In genomic region chr7:66230638-66231550, GRCm38 (mm10) we compare ENCODE assay signal across 8 mouse cellular contexts.
DNase-seq lines count a peak whose midpoint lies in the region; ATAC-seq and TF ChIP-seq lines count a peak whose summit lies in the region.

No protein-coding gene starts in this region.

- no peak for TF ChIP-seq CTCF in lung, postnatal 0 days (IDR thresholded peaks at IDR 0.05)
- no peak for TF ChIP-seq CTCF in lung, adult 2 months (IDR thresholded peaks at IDR 0.05; ENCODE audit: insufficient read depth, low read length)
- TF ChIP-seq CTCF in gastrocnemius, adult 2 months (IDR thresholded peaks at IDR 0.05) = no peak

- peak; percentile 51 for ATAC-seq in lung, postnatal 0 days
- ATAC-seq in activated CD4-positive, CD25-positive, alpha-beta regulatory T cell, adult 4 months = no peak

- TF ChIP-seq POLR2A in lung, adult 2 months (IDR thresholded peaks at IDR 0.05; ENCODE audit: borderline replicate concordance, extremely low read depth, low read depth, low read length) = no peak

- peak; percentile 41 for DNase-seq in lung, postnatal 0 days (ENCODE audit: low spot score)
- no peak for DNase-seq in lung, adult 2 months
- peak; percentile 67 for DNase-seq in embryo, embryonic 11.5 days (ENCODE audit: low read depth, low spot score)
- peak; percentile 63 for DNase-seq in gastrocnemius, adult 2 months
- DNase-seq in layer of hippocampus, adult 9-11 months = peak; percentile 61
- peak; percentile 88 for DNase-seq in mesoderm, embryonic 11.5 days (ENCODE audit: low read depth, low spot score)
- no peak for DNase-seq in kidney, adult 8-10 months

- H3K4me2 ChIP-seq in lung, postnatal 0 days (replicated peaks; ENCODE audit: low read depth, low read length) = no peak overlapping the region

- H3K36me3 ChIP-seq in lung, postnatal 0 days (ENCODE audit: insufficient read depth, low read length) = no peaks in the 10 kb centered on the region

- TF ChIP-seq EP300 in lung, postnatal 0 days (IDR thresholded peaks at IDR 0.05) = no peak

- H3K27ac ChIP-seq in lung, postnatal 0 days (ENCODE audit: low read length) = peak overlapping the region; percentile 77
- H3K27ac ChIP-seq in gastrocnemius, adult 2 months = peak overlapping the region; percentile 58

- no peak overlapping the region for H3K9ac ChIP-seq in lung, postnatal 0 days (replicated peaks; ENCODE audit: low read depth)

- no peak overlapping the region for H3K4me3 ChIP-seq in lung, postnatal 0 days (ENCODE audit: low read depth, low read length)
- H3K4me3 ChIP-seq in lung, adult 2 months (replicated peaks; ENCODE audit: extremely low read depth, low read depth, low read length) = no peak overlapping the region
- H3K4me3 ChIP-seq in gastrocnemius, adult 2 months = peak overlapping the region; percentile 26

- intact Hi-C loops in gastrocnemius, adult 2 months (cut with DNase I) = no loop called here

- H3K27me3 ChIP-seq in lung, postnatal 0 days (replicated peaks; ENCODE audit: insufficient read depth, low read length) = no peaks in the 10 kb centered on the region

- H3K4me1 ChIP-seq in lung, postnatal 0 days (ENCODE audit: insufficient read depth, low read depth, low read length) = no peaks in the 10 kb centered on the region
- H3K4me1 ChIP-seq in lung, adult 2 months (ENCODE audit: control insufficient read depth, insufficient read depth, low read length) = peaks cover 3% of the 10 kb centered on the region; the same call in 1 of the 2 replicates

- H3K9me3 ChIP-seq in lung, postnatal 0 days (ENCODE audit: low read length) = no peaks in the 10 kb centered on the region

- 39% methylated on average over 17 of the region's 17 CpGs for WGBS in lung, postnatal 0 days
- WGBS in lung, adult 2 months = 44% methylated on average over 17 of the region's 17 CpGs

Comparison
In these comparisons a context has a peak if more than half of its experiments do, and no peak if none do; other contexts are left out.
1. DNase-seq: peak in lung, postnatal 0 days (single experiment), embryo, embryonic 11.5 days (single experiment), gastrocnemius, adult 2 months (single experiment), layer of hippocampus, adult 9-11 months (single experiment) and mesoderm, embryonic 11.5 days (single experiment); none in lung, adult 2 months (single experiment) and kidney, adult 8-10 months (0 of 2).